Mouse (Mus musculus): Measurements from ENCODE around the gene Phf6.
"Not testable (repeated sequence)": the region's sequence is repeated elsewhere in the genome, so short reads cannot be mapped to it uniquely, and the experiment has no call there.

Gene Phf6

GRCm38 (mm10) chrX:52911587-52912371 is at the start of gene Phf6:
Gene Phf6 (plus strand): TSS chrX:52912266.
- DNase-seq = peak; percentile 86 to 92

- DNase-seq = no peak
These were observed 47.9 kb upstream of the Phf6 start for GRCm38 (mm10) chrX:52864126-52864525.

GRCm38 (mm10) chrX:52898486-52898885 is 13.6 kb upstream of the Phf6 start:
- not testable (repeated sequence) for DNase-seq

- no peak for DNase-seq
These were observed 284 bp downstream of the Phf6 start for GRCm38 (mm10) chrX:52912372-52912728.

- peak; percentile 3 to 5 for DNase-seq
These were observed 998 bp downstream of the Phf6 start for GRCm38 (mm10) chrX:52912826-52913701.

GRCm38 (mm10) chrX:52913856-52914255 is 1.8 kb downstream of the Phf6 start:
- DNase-seq = no peak

GRCm38 (mm10) chrX:52914705-52915104 is 2.6 kb downstream of the Phf6 start:
- DNase-seq = no peak

GRCm38 (mm10) chrX:52916516-52916915 is 4.5 kb downstream of the Phf6 start:
- no peak for DNase-seq

GRCm38 (mm10) chrX:52926726-52927125 is 14.7 kb downstream of the Phf6 start:
- DNase-seq = no peak

GRCm38 (mm10) chrX:52928883-52929282 is 16.8 kb downstream of the Phf6 start:
- DNase-seq = peak; percentile 9 to 13

GRCm38 (mm10) chrX:52929779-52930178 is 17.7 kb downstream of the Phf6 start:
- no peak for DNase-seq

- no peak for DNase-seq
These were observed 18.1 kb downstream of the Phf6 start for GRCm38 (mm10) chrX:52930191-52930590.

- DNase-seq = no peak
These were observed 20.1 kb downstream of the Phf6 start for GRCm38 (mm10) chrX:52932161-52932560.

GRCm38 (mm10) chrX:52934496-52934895 is 22.4 kb downstream of the Phf6 start:
- DNase-seq = no peak

- DNase-seq = no peak
These were observed 33.4 kb downstream of the Phf6 start for GRCm38 (mm10) chrX:52945509-52945908.

GRCm38 (mm10) chrX:52949713-52950112 is 37.6 kb downstream of the Phf6 start:
- peak in 1 of 2 experiments; percentile 2 for DNase-seq

- no peak for DNase-seq
These were observed 44.9 kb downstream of the Phf6 start for GRCm38 (mm10) chrX:52956942-52957341.

- no peak for DNase-seq
These were observed 49.6 kb downstream of the Phf6 start for GRCm38 (mm10) chrX:52961559-52962110.

GRCm38 (mm10) chrX:52965149-52965548 is 53.1 kb downstream of the Phf6 start:
- DNase-seq = no peak

- no peak for DNase-seq
These were observed 59.3 kb downstream of the Phf6 start for GRCm38 (mm10) chrX:52971211-52972006.

- no peak for DNase-seq
These were observed 60.1 kb downstream of the Phf6 start for GRCm38 (mm10) chrX:52972129-52972528.

GRCm38 (mm10) chrX:52972680-52973079 is 60.6 kb downstream of the Phf6 start:
- DNase-seq = no peak

- no peak for DNase-seq
These were observed 66.5 kb downstream of the Phf6 start for GRCm38 (mm10) chrX:52978576-52978975.

All from thymus, postnatal 36 days (tissue).